In genomic region chr9:92209850-92210249, GRCm38 (mm10) we compare ENCODE assay signal across 25 mouse cellular contexts. TPM values are rescaled to one million over a fixed set of nuclear protein-coding genes. Genes with fewer than 3 reads are reported as not detected.
"Had no signal": no experiment of that assay in that cellular context is flagged by ENCODE, and none has a peak within 500 bp of the region (broad histone marks: within the 10 kb centered on the region; RNA-seq: fewer than 3 reads in every experiment).

No protein-coding gene starts in this region.

- H3K27ac ChIP-seq: liver, embryonic 13.5 days; liver, embryonic 15.5 days; lung, embryonic 15.5 days; macrophage; neural tube, embryonic 13.5 days; neural tube, embryonic 15.5 days had no signal

- H3K36me3 ChIP-seq: liver, embryonic 13.5 days; liver, embryonic 15.5 days; lung, embryonic 15.5 days; neural tube, embryonic 13.5 days; neural tube, embryonic 15.5 days had no signal

- DNase-seq: liver, embryonic 13.5 days; liver, postnatal 0 days; lung, adult 2 months; retina, postnatal 1 day; right cerebral cortex, adult 18-20 months; right cerebral cortex, postnatal 25 days; right cerebral cortex, postnatal 4 days; spleen, adult 18-20 months; thymus, adult 18-20 months; thymus, postnatal 14 days; thymus, postnatal 36 days had no signal

- H3K4me2 ChIP-seq: liver, embryonic 11.5 days; liver, embryonic 13.5 days; liver, embryonic 15.5 days; lung, embryonic 15.5 days; neural tube, embryonic 13.5 days; neural tube, embryonic 15.5 days had no signal

- ATAC-seq: liver, postnatal 0 days; lung, postnatal 0 days had no signal

- H3K27me3 ChIP-seq: liver, embryonic 13.5 days; liver, embryonic 15.5 days; lung, embryonic 15.5 days; megakaryocyte, embryonic 14.5 days; neural tube, embryonic 13.5 days; neural tube, embryonic 15.5 days had no signal

- H3K9me3 ChIP-seq: liver, embryonic 13.5 days; liver, embryonic 15.5 days; lung, embryonic 15.5 days; megakaryocyte, embryonic 14.5 days; neural tube, embryonic 13.5 days; neural tube, embryonic 15.5 days had no signal

- H3K9ac ChIP-seq: liver, embryonic 13.5 days; liver, embryonic 15.5 days; liver, postnatal 0 days; lung, embryonic 15.5 days; neural tube, embryonic 13.5 days; neural tube, embryonic 15.5 days had no signal

- H3K4me3 ChIP-seq: liver, embryonic 13.5 days; liver, embryonic 15.5 days; lung, embryonic 15.5 days; megakaryocyte, embryonic 14.5 days; myocyte; neural tube, embryonic 13.5 days; neural tube, embryonic 15.5 days had no signal

- H3K4me1 ChIP-seq: liver, embryonic 13.5 days; liver, embryonic 15.5 days; neural tube, embryonic 13.5 days; neural tube, embryonic 15.5 days had no signal

RNA-seq across cellular contexts. Expression of gene Plscr5, which starts 17.1 kb away (rescaled TPM):
- total RNA-seq: megakaryocyte progenitor cell, adult 5-6 weeks had no signal
- polyA plus RNA-seq: liver, embryonic 11.5 days; liver, embryonic 13.5 days; liver, embryonic 15.5 days; liver, postnatal 0 days; lung, adult 2 months; lung, embryonic 15.5 days; lung, postnatal 0 days; macrophage; myocyte; neural tube, embryonic 11.5 days; small intestine, adult 2 months; thymus, postnatal 0 days; urinary bladder, adult 2 months had no signal
